Mouse (Mus musculus) olfactory bulb, adult 2 months (tissue): ENCODE measurements around the gene Pex6.

Experiments
- CTCF ChIP-seq: fragments of 200-500 bp; IDR thresholded peaks from 2 replicates; pipeline ENCODE4 v1.5.1; 2012; ENCODE audit warnings: low read depth, mild to moderate bottlenecking, low read length, moderate library complexity; ENCODE audit not compliant: insufficient read depth
- POLR2A ChIP-seq: fragments of 200-500 bp; IDR thresholded peaks from 2 replicates; pipeline ENCODE4 v1.6.1; 2012; ENCODE audit warnings: mild to moderate bottlenecking, low read depth, low read length, moderate library complexity; ENCODE audit not compliant: insufficient read depth

- TF ChIP-seq CTCF (no peak), POLR2A (no peak)
Observed at GRCm38 (mm10) chr17:46685913-46686312, 25.4 kb upstream of the Pex6 start.
